Mouse (Mus musculus) hindbrain, embryonic 16.5 days (tissue): ENCODE measurements at regions not wholly inside any gene's neighbourhood (a gene's known extent, or its start where the extent isn't known, plus 50 kb on each side); places are given as distances from the start of the nearest gene placed in this dataset.

Experiments
- ATAC-seq: fragments of 200-750 bp; cut with Nextera tagmentation; 2 replicates; pipeline ENCODE4 v1.8.0; 2017; ENCODE audit warnings: moderate TSS enrichment, moderate library complexity
- H3K27ac ChIP-seq: fragments of 300-500 bp; sonication (generic); 2 replicates; pipeline ENCODE4 v1.5.1; 2014; ENCODE audit warnings: low read depth, mild to moderate bottlenecking, control low read depth, low read length, moderate library complexity
- H3K27me3 ChIP-seq: fragments of 300-500 bp; sonication (generic); replicated peaks from 2 replicates; pipeline ENCODE4 v1.6.1; 2014; ENCODE audit warnings: low read length; ENCODE audit not compliant: control insufficient read depth, insufficient read depth
- H3K36me3 ChIP-seq: fragments of 300-500 bp; sonication (generic); 2 replicates; pipeline ENCODE4 v1.6.1; 2014; ENCODE audit warnings: mild to moderate bottlenecking, low read length, moderate library complexity, mixed read lengths; ENCODE audit not compliant: control insufficient read depth, insufficient read depth
- H3K4me1 ChIP-seq: fragments of 300-500 bp; sonication (generic); 2 replicates; pipeline ENCODE4 v1.6.1; 2014; ENCODE audit warnings: low read depth, low read length; ENCODE audit not compliant: control insufficient read depth, insufficient read depth
- H3K4me2 ChIP-seq: fragments of 300-500 bp; sonication (generic); 2 replicates; pipeline ENCODE4 v1.6.1; 2014; ENCODE audit warnings: mild to moderate bottlenecking, low read length, control low read depth, moderate library complexity
- H3K4me3 ChIP-seq: fragments of 300-500 bp; sonication (generic); 2 replicates; pipeline ENCODE4 v1.5.1; 2014; ENCODE audit warnings: mild to moderate bottlenecking, low read length, control low read depth, moderate library complexity
- H3K9ac ChIP-seq: fragments of 300-500 bp; sonication (generic); 2 replicates; pipeline ENCODE4 v1.6.1; 2014; ENCODE audit warnings: low read depth, mild to moderate bottlenecking, control low read depth, low read length, moderate library complexity
- H3K9me3 ChIP-seq: fragments of 300-500 bp; sonication (generic); 2 replicates; pipeline ENCODE4 v1.6.1; 2014; ENCODE audit warnings: mild to moderate bottlenecking, low read length, moderate library complexity; ENCODE audit not compliant: control insufficient read depth
- WGBS: fragments of 180-500 bp; shearing (Covaris S2); extraction: QIAGEN DNeasy Blood & Tissue Kit; methylation state at CpG from one replicate; pipeline ENCODE4 v1.1.7; 2014; 5-methylcytosine and 5-hydroxymethylcytosine counted together

- 50% methylated on average over 3 of the region's 3 CpGs for WGBS
Measured at GRCm38 (mm10) chr10:38458975-38459374, 362.6 kb downstream of the Rfpl4b start.

GRCm38 (mm10) chr10:38458424-38458823, 363.2 kb downstream of the Rfpl4b start:
- H3K4me2 ChIP-seq = no peak overlapping the region
- no peaks in the 10 kb centered on the region for H3K4me1 ChIP-seq
- H3K9me3 ChIP-seq = no peaks in the 10 kb centered on the region
- 74% methylated on average over 3 of the region's 3 CpGs for WGBS
- no peaks in the 10 kb centered on the region for H3K36me3 ChIP-seq
- no peak overlapping the region for H3K27ac ChIP-seq
- no peak overlapping the region for H3K4me3 ChIP-seq
- no peak overlapping the region for H3K9ac ChIP-seq
- no peaks in the 10 kb centered on the region for H3K27me3 ChIP-seq
- ATAC-seq = no peak

More at GRCm38 (mm10) chr10:38458975-38459374, 362.6 kb downstream of the Rfpl4b start:
- no peaks in the 10 kb centered on the region for H3K9me3 ChIP-seq
- H3K4me3 ChIP-seq = no peak overlapping the region
- H3K27ac ChIP-seq = no peak overlapping the region
- H3K4me2 ChIP-seq = no peak overlapping the region
- H3K27me3 ChIP-seq = no peaks in the 10 kb centered on the region
- no peak for ATAC-seq
- H3K36me3 ChIP-seq = no peaks in the 10 kb centered on the region
- H3K9ac ChIP-seq = no peak overlapping the region
- H3K4me1 ChIP-seq = no peaks in the 10 kb centered on the region

- no peak overlapping the region for H3K4me3 ChIP-seq
- H3K27me3 ChIP-seq = no peaks in the 10 kb centered on the region
- no peak for ATAC-seq
- no peaks in the 10 kb centered on the region for H3K4me1 ChIP-seq
- no peaks in the 10 kb centered on the region for H3K36me3 ChIP-seq
- no peak overlapping the region for H3K9ac ChIP-seq
- no peaks in the 10 kb centered on the region for H3K9me3 ChIP-seq
- H3K27ac ChIP-seq = no peak overlapping the region
- no peak overlapping the region for H3K4me2 ChIP-seq
Measured at GRCm38 (mm10) chr10:38456786-38457185, 364.8 kb downstream of the Rfpl4b start.

GRCm38 (mm10) chr10:38449263-38449662, 372.3 kb downstream of the Rfpl4b start:
- Histone ChIP-seq H3K27me3 (no peaks in the 10 kb centered on the region), H3K4me1 (no peaks in the 10 kb centered on the region), H3K4me3 (no peak overlapping the region), H3K9me3 (no peaks in the 10 kb centered on the region), H3K27ac (no peak overlapping the region), H3K4me2 (no peak overlapping the region), H3K36me3 (no peaks in the 10 kb centered on the region), H3K9ac (no peak overlapping the region)
- 87% methylated on average over 4 of the region's 4 CpGs for WGBS
- ATAC-seq = no peak

- Histone ChIP-seq H3K4me2 (no peak overlapping the region), H3K9me3 (no peaks in the 10 kb centered on the region), H3K4me1 (no peaks in the 10 kb centered on the region), H3K9ac (no peak overlapping the region), H3K4me3 (no peak overlapping the region), H3K27me3 (no peaks in the 10 kb centered on the region), H3K27ac (no peak overlapping the region), H3K36me3 (no peaks in the 10 kb centered on the region)
- 92% methylated on average over 1 of the region's 1 CpGs for WGBS
- ATAC-seq = no peak
Measured at GRCm38 (mm10) chr10:38447706-38448105, 373.9 kb downstream of the Rfpl4b start.

- H3K27me3 ChIP-seq = no peaks in the 10 kb centered on the region
- no peak for ATAC-seq
- no peaks in the 10 kb centered on the region for H3K4me1 ChIP-seq
- no peaks in the 10 kb centered on the region for H3K9me3 ChIP-seq
- no peaks in the 10 kb centered on the region for H3K36me3 ChIP-seq
- H3K27ac ChIP-seq = no peak overlapping the region
- no peak overlapping the region for H3K4me3 ChIP-seq
- H3K4me2 ChIP-seq = no peak overlapping the region
- H3K9ac ChIP-seq = no peak overlapping the region
Measured at GRCm38 (mm10) chr10:38447256-38447655, 374.3 kb downstream of the Rfpl4b start.

- Histone ChIP-seq H3K4me2 (no peak overlapping the region), H3K27ac (no peak overlapping the region)
- 93% methylated on average over 2 of the region's 2 CpGs for WGBS
Measured at GRCm38 (mm10) chr10:38439286-38439685, 382.3 kb downstream of the Rfpl4b start.

GRCm38 (mm10) chr10:38436907-38437306, 384.7 kb downstream of the Rfpl4b start:
- no peak overlapping the region for H3K9ac ChIP-seq
- no peak overlapping the region for H3K27ac ChIP-seq
- H3K4me2 ChIP-seq = no peak overlapping the region
- 88% methylated on average over 3 of the region's 3 CpGs for WGBS
- no peaks in the 10 kb centered on the region for H3K36me3 ChIP-seq
- no peaks in the 10 kb centered on the region for H3K27me3 ChIP-seq
- ATAC-seq = no peak
- no peak overlapping the region for H3K4me3 ChIP-seq
- H3K4me1 ChIP-seq = no peaks in the 10 kb centered on the region
- no peaks in the 10 kb centered on the region; the same call in 1 of the 2 replicates for H3K9me3 ChIP-seq

More at GRCm38 (mm10) chr10:38439286-38439685, 382.3 kb downstream of the Rfpl4b start:
- no peaks in the 10 kb centered on the region; the same call in 1 of the 2 replicates for H3K9me3 ChIP-seq
- no peak overlapping the region for H3K4me3 ChIP-seq
- H3K4me1 ChIP-seq = no peaks in the 10 kb centered on the region
- no peak overlapping the region for H3K9ac ChIP-seq
- H3K36me3 ChIP-seq = no peaks in the 10 kb centered on the region
- ATAC-seq = no peak
- H3K27me3 ChIP-seq = no peaks in the 10 kb centered on the region

GRCm38 (mm10) chr10:38421541-38421940, 400.0 kb downstream of the Rfpl4b start:
- Histone ChIP-seq H3K4me1 (no peaks in the 10 kb centered on the region), H3K9me3 (no peaks in the 10 kb centered on the region; the same call in 1 of the 2 replicates), H3K4me2 (no peak overlapping the region), H3K27ac (no peak overlapping the region), H3K4me3 (no peak overlapping the region), H3K27me3 (no peaks in the 10 kb centered on the region), H3K9ac (no peak overlapping the region), H3K36me3 (no peaks in the 10 kb centered on the region)
- WGBS = 83% methylated on average over 3 of the region's 3 CpGs
- ATAC-seq = no peak

- Histone ChIP-seq H3K4me2 (no peak overlapping the region), H3K27ac (no peak overlapping the region), H3K9me3 (no peaks in the 10 kb centered on the region; the same call in 1 of the 2 replicates), H3K36me3 (no peaks in the 10 kb centered on the region), H3K4me1 (no peaks in the 10 kb centered on the region), H3K9ac (no peak overlapping the region), H3K4me3 (no peak overlapping the region), H3K27me3 (no peaks in the 10 kb centered on the region)
- ATAC-seq = peak; percentile 69
Measured at GRCm38 (mm10) chr10:38419771-38420170, 401.8 kb downstream of the Rfpl4b start.
